Mouse (Mus musculus) ES-Bruce4 (cell line): ENCODE results near the gene Krtap10-10.

ENCODE experiments used
- CTCF ChIP-seq: IDR thresholded peaks from one replicate; pipeline ENCODE4 v1.8.1; 2011; ENCODE audit warnings: low read depth, low read length
- POLR2A ChIP-seq: IDR thresholded peaks from one replicate; pipeline ENCODE4 v1.8.1; 2011; ENCODE audit warnings: low read length; ENCODE audit not compliant: insufficient read depth

- TF ChIP-seq CTCF = no peak
- TF ChIP-seq POLR2A = no peak
Observed at GRCm38 (mm10) chr10:77864067-77864761, 28.5 kb downstream of the Krtap10-10 start.
